Mouse (Mus musculus): ENCODE measurements around the gene Atp6v1g3.
A peak's percentile ranks its signal among the peaks of the same experiment; 100 is the strongest.

Gene Atp6v1g3

GRCm38 (mm10) chr1:138273438-138273837, at the start of gene Atp6v1g3:
Gene Atp6v1g3, plus strand, starts transcription at chr1:138273738.
- DNase-seq: no peak

- no peak for DNase-seq
Observed at GRCm38 (mm10) chr1:138233051-138233450, 40.5 kb upstream of the Atp6v1g3 start.

- no peak for DNase-seq
Observed at GRCm38 (mm10) chr1:138237252-138237651, 36.3 kb upstream of the Atp6v1g3 start.

GRCm38 (mm10) chr1:138243947-138244346, 29.6 kb upstream of the Atp6v1g3 start:
- DNase-seq: peak; percentile 16

GRCm38 (mm10) chr1:138244485-138244884, 29.1 kb upstream of the Atp6v1g3 start:
- peak; percentile 29 to 47 for DNase-seq

- DNase-seq: no peak
Observed at GRCm38 (mm10) chr1:138245103-138245502, 28.4 kb upstream of the Atp6v1g3 start.

GRCm38 (mm10) chr1:138245533-138245932, 28.0 kb upstream of the Atp6v1g3 start:
- DNase-seq: peak; percentile 10 to 13

- no peak for DNase-seq
Observed at GRCm38 (mm10) chr1:138246438-138247164, 26.9 kb upstream of the Atp6v1g3 start.

- no peak for DNase-seq
Observed at GRCm38 (mm10) chr1:138247699-138248483, 25.6 kb upstream of the Atp6v1g3 start.

- no peak for DNase-seq
Observed at GRCm38 (mm10) chr1:138248770-138249169, 24.8 kb upstream of the Atp6v1g3 start.

- DNase-seq: no peak
Observed at GRCm38 (mm10) chr1:138250951-138251350, 22.6 kb upstream of the Atp6v1g3 start.

- DNase-seq: no peak
Observed at GRCm38 (mm10) chr1:138256172-138256789, 17.3 kb upstream of the Atp6v1g3 start.

GRCm38 (mm10) chr1:138258758-138259157, 14.8 kb upstream of the Atp6v1g3 start:
- no peak for DNase-seq

GRCm38 (mm10) chr1:138261520-138261919, 12.0 kb upstream of the Atp6v1g3 start:
- DNase-seq: no peak

GRCm38 (mm10) chr1:138262408-138262807, 11.1 kb upstream of the Atp6v1g3 start:
- DNase-seq: no peak

- no peak for DNase-seq
Observed at GRCm38 (mm10) chr1:138267465-138268055, 6.0 kb upstream of the Atp6v1g3 start.

GRCm38 (mm10) chr1:138274930-138275329, 1.4 kb downstream of the Atp6v1g3 start:
- DNase-seq: no peak

- peak in 1 of 2 experiments; percentile 6 for DNase-seq
Observed at GRCm38 (mm10) chr1:138275859-138276258, 2.3 kb downstream of the Atp6v1g3 start.

- DNase-seq: no peak
Observed at GRCm38 (mm10) chr1:138281139-138281538, 7.6 kb downstream of the Atp6v1g3 start.

GRCm38 (mm10) chr1:138282413-138283141, 9.0 kb downstream of the Atp6v1g3 start:
- DNase-seq: no peak

GRCm38 (mm10) chr1:138287665-138288064, 14.1 kb downstream of the Atp6v1g3 start:
- DNase-seq: no peak

- DNase-seq: no peak
Observed at GRCm38 (mm10) chr1:138288721-138289120, 15.2 kb downstream of the Atp6v1g3 start.
